Mouse (Mus musculus) ES-CJ7 (cell line): Measurements from ENCODE around the gene Cdh13.

Experiments
- DNase-seq: peaks from one replicate; pipeline ENCODE4 v3.0.0; 2011; ENCODE audit warnings: low read depth, low spot score

Cdh13 gene

GRCm38 (mm10) chr8:118676233-118676632 lies 392.7 kb downstream of the Cdh13 start:
- no peak for DNase-seq

GRCm38 (mm10) chr8:118679347-118679746 lies 395.8 kb downstream of the Cdh13 start:
- no peak for DNase-seq

- no peak for DNase-seq
Measured at GRCm38 (mm10) chr8:118683386-118683785, 399.9 kb downstream of the Cdh13 start.

- peak; percentile 86 for DNase-seq
Measured at GRCm38 (mm10) chr8:118685863-118686262, 402.3 kb downstream of the Cdh13 start.

- no peak for DNase-seq
Measured at GRCm38 (mm10) chr8:118689849-118690248, 406.3 kb downstream of the Cdh13 start.

GRCm38 (mm10) chr8:118701312-118701880 lies 417.9 kb downstream of the Cdh13 start:
- no peak for DNase-seq

- no peak for DNase-seq
Measured at GRCm38 (mm10) chr8:118709366-118709765, 425.8 kb downstream of the Cdh13 start.

GRCm38 (mm10) chr8:118711631-118712030 lies 428.1 kb downstream of the Cdh13 start:
- DNase-seq: no peak

GRCm38 (mm10) chr8:118713111-118713510 lies 429.6 kb downstream of the Cdh13 start:
- no peak for DNase-seq

- DNase-seq: no peak
Measured at GRCm38 (mm10) chr8:118713596-118713995, 430.1 kb downstream of the Cdh13 start.

- no peak for DNase-seq
Measured at GRCm38 (mm10) chr8:118722896-118723295, 439.4 kb downstream of the Cdh13 start.

GRCm38 (mm10) chr8:118725651-118726050 lies 442.1 kb downstream of the Cdh13 start:
- no peak for DNase-seq

GRCm38 (mm10) chr8:118741781-118742180 lies 458.2 kb downstream of the Cdh13 start:
- DNase-seq: peak; percentile 9

- peak; percentile 55 for DNase-seq
Measured at GRCm38 (mm10) chr8:118744991-118745390, 461.5 kb downstream of the Cdh13 start.

- no peak for DNase-seq
Measured at GRCm38 (mm10) chr8:118748041-118748604, 464.6 kb downstream of the Cdh13 start.

- no peak for DNase-seq
Measured at GRCm38 (mm10) chr8:118749191-118749590, 465.7 kb downstream of the Cdh13 start.

GRCm38 (mm10) chr8:118749786-118750185 lies 466.3 kb downstream of the Cdh13 start:
- peak; percentile 57 for DNase-seq

- DNase-seq: no peak
Measured at GRCm38 (mm10) chr8:118753710-118754109, 470.2 kb downstream of the Cdh13 start.

- DNase-seq: no peak
Measured at GRCm38 (mm10) chr8:118754119-118754518, 470.6 kb downstream of the Cdh13 start.

GRCm38 (mm10) chr8:118777507-118777906 lies 494.0 kb downstream of the Cdh13 start:
- peak; percentile 54 for DNase-seq

- DNase-seq: no peak
Measured at GRCm38 (mm10) chr8:118778374-118778773, 494.8 kb downstream of the Cdh13 start.

- DNase-seq: no peak
Measured at GRCm38 (mm10) chr8:118785646-118786045, 502.1 kb downstream of the Cdh13 start.

- DNase-seq: no peak
Measured at GRCm38 (mm10) chr8:118789649-118790048, 506.1 kb downstream of the Cdh13 start.

- DNase-seq: no peak
Measured at GRCm38 (mm10) chr8:118794886-118795285, 511.4 kb downstream of the Cdh13 start.
